Mouse (Mus musculus): ENCODE measurements around the gene Ptx4.
"Not testable (repeated sequence)": the region's sequence is repeated elsewhere in the genome, so short reads cannot be mapped to it uniquely, and the experiment has no call there.

Ptx4 gene

GRCm38 (mm10) chr17:25114908-25115645 lies 5.5 kb upstream of the Ptx4 start:
- in situ Hi-C loops (cut with MboI; ENCODE audit: unreplicated experiment in 2 of 2), result no loop called here

GRCm38 (mm10) chr17:25115664-25116432 lies 4.7 kb upstream of the Ptx4 start, which contains the start of gene Telo2:
Telo2 (minus strand) TSS chr17:25115967.
- in situ Hi-C loops (cut with MboI; ENCODE audit: unreplicated experiment in 2 of 2), result no loop called here

GRCm38 (mm10) chr17:25117263-25117662 lies 3.3 kb upstream of the Ptx4 start:
- in situ Hi-C loops (cut with MboI; ENCODE audit: unreplicated experiment in 2 of 2), result no loop called here

- in situ Hi-C loops (cut with MboI; ENCODE audit: unreplicated experiment in 2 of 2), result loop anchor here (5.0 kb wide), 2 partner anchors 153 to 163 kb away; no protein-coding TSS in a partner anchor
These were observed 3.4 kb downstream of the Ptx4 start for GRCm38 (mm10) chr17:25123979-25124378.

GRCm38 (mm10) chr17:25125442-25126060 lies 5.0 kb downstream of the Ptx4 start:
- in situ Hi-C loops (cut with MboI; ENCODE audit: unreplicated experiment in 2 of 2), result not testable (repeated sequence)

- in situ Hi-C loops (cut with MboI; ENCODE audit: unreplicated experiment in 2 of 2), result no loop called here
These were observed 6.5 kb downstream of the Ptx4 start for GRCm38 (mm10) chr17:25127079-25127478.

- in situ Hi-C loops (cut with MboI; ENCODE audit: unreplicated experiment in 2 of 2), result no loop called here
These were observed 7.1 kb downstream of the Ptx4 start for GRCm38 (mm10) chr17:25127681-25128080.

- in situ Hi-C loops (cut with MboI; ENCODE audit: unreplicated experiment in 2 of 2), result no loop called here
These were observed 9.5 kb downstream of the Ptx4 start for GRCm38 (mm10) chr17:25130060-25130459.

- in situ Hi-C loops (cut with MboI; ENCODE audit: unreplicated experiment in 2 of 2), result no loop called here
These were observed 12.7 kb downstream of the Ptx4 start, which contains the start of gene Clcn7 for GRCm38 (mm10) chr17:25133275-25133698. Clcn7 (plus strand) TSS chr17:25133391.

- in situ Hi-C loops (cut with MboI; ENCODE audit: unreplicated experiment in 2 of 2), result no loop called here
These were observed 15.1 kb downstream of the Ptx4 start for GRCm38 (mm10) chr17:25135622-25136021.

GRCm38 (mm10) chr17:25138803-25139202 lies 18.2 kb downstream of the Ptx4 start:
- in situ Hi-C loops (cut with MboI; ENCODE audit: unreplicated experiment in 2 of 2), result no loop called here

- in situ Hi-C loops (cut with MboI; ENCODE audit: unreplicated experiment in 2 of 2), result no loop called here
These were observed 19.4 kb downstream of the Ptx4 start for GRCm38 (mm10) chr17:25139960-25140359.

- in situ Hi-C loops (cut with MboI; ENCODE audit: unreplicated experiment in 2 of 2), result no loop called here
These were observed 41.6 kb downstream of the Ptx4 start, which contains the start of gene Ccdc154 for GRCm38 (mm10) chr17:25162161-25162560. Ccdc154 (plus strand) TSS chr17:25162461.

- in situ Hi-C loops (cut with MboI; ENCODE audit: unreplicated experiment in 2 of 2), result no loop called here
These were observed 42.8 kb downstream of the Ptx4 start for GRCm38 (mm10) chr17:25163387-25163786.

GRCm38 (mm10) chr17:25164770-25165169 lies 44.2 kb downstream of the Ptx4 start:
- in situ Hi-C loops (cut with MboI; ENCODE audit: unreplicated experiment in 2 of 2), result no loop called here

GRCm38 (mm10) chr17:25165970-25166671 lies 45.6 kb downstream of the Ptx4 start:
- in situ Hi-C loops (cut with MboI; ENCODE audit: unreplicated experiment in 2 of 2), result no loop called here

GRCm38 (mm10) chr17:25169706-25170105 lies 49.1 kb downstream of the Ptx4 start:
- in situ Hi-C loops (cut with MboI; ENCODE audit: unreplicated experiment in 2 of 2), result no loop called here

GRCm38 (mm10) chr17:25172558-25172957 lies 52.0 kb downstream of the Ptx4 start:
- in situ Hi-C loops (cut with MboI; ENCODE audit: unreplicated experiment in 2 of 2), result no loop called here

All from v-Abl transformed pro-B cells (cell line).